Mouse (Mus musculus) neural tube, embryonic 11.5 days (tissue): ENCODE data around the gene P2rx7. TPM values are rescaled to one million over a fixed set of nuclear protein-coding genes. Genes with fewer than 3 reads are reported as not detected.

Experiments used
- ATAC-seq: fragments of 200-750 bp; cut with Nextera tagmentation; 2 replicates; pipeline ENCODE4 v1.8.0; 2017; ENCODE audit warnings: moderate number of reproducible peaks, mild to moderate bottlenecking, moderate TSS enrichment, moderate library complexity; ENCODE audit not compliant: insufficient read depth, low FRiP score, low TSS enrichment
- DNase-seq: peaks from one replicate; pipeline ENCODE4 v3.0.0-alpha.2; 2015; ENCODE audit warnings: low spot score
- H3K27ac ChIP-seq: fragments of 300-500 bp; sonication (generic); 2 replicates; pipeline ENCODE4 v1.5.1; 2014; ENCODE audit warnings: low read depth, mild to moderate bottlenecking, low read length
- H3K27me3 ChIP-seq: fragments of 300-500 bp; sonication (generic); 2 replicates; pipeline ENCODE4 v1.6.1; 2014; ENCODE audit warnings: mild to moderate bottlenecking, low read length, mixed read lengths; ENCODE audit not compliant: control insufficient read depth, insufficient read depth
- H3K36me3 ChIP-seq: fragments of 300-500 bp; sonication (generic); 2 replicates; pipeline ENCODE4 v1.6.1; 2014; ENCODE audit warnings: mild to moderate bottlenecking, low read length, moderate library complexity, mixed read lengths; ENCODE audit not compliant: control insufficient read depth, insufficient read depth
- H3K4me1 ChIP-seq: fragments of 300-500 bp; sonication (generic); 2 replicates; pipeline ENCODE4 v1.6.1; 2014; ENCODE audit warnings: low read length, mixed read lengths; ENCODE audit not compliant: control insufficient read depth, insufficient read depth
- H3K4me2 ChIP-seq: fragments of 300-500 bp; sonication (generic); 2 replicates; pipeline ENCODE4 v1.6.1; 2014; ENCODE audit warnings: low read depth, mild to moderate bottlenecking, moderate library complexity
- H3K4me3 ChIP-seq: fragments of 300-500 bp; sonication (generic); 2 replicates; pipeline ENCODE4 v1.5.1; 2014; ENCODE audit warnings: low read depth, low read length
- H3K9ac ChIP-seq: fragments of 300-500 bp; sonication (generic); 2 replicates; pipeline ENCODE4 v1.6.1; 2014; ENCODE audit warnings: mild to moderate bottlenecking, low read length
- H3K9me3 ChIP-seq: fragments of 300-500 bp; sonication (generic); 2 replicates; pipeline ENCODE4 v1.6.1; 2016; ENCODE audit warnings: low read length; ENCODE audit not compliant: control insufficient read depth
- WGBS: fragments of 180-500 bp; shearing (Covaris S2); extraction: QIAGEN DNeasy Blood & Tissue Kit; methylation state at CpG from one replicate; pipeline ENCODE4 v1.1.7; 2014; 5-methylcytosine and 5-hydroxymethylcytosine counted together
- polyA plus RNA-seq: library from polyadenylated mRNA; unstranded; fragments of >200 nt; fragmentation: Nextera tagmentation; extraction: Ambion mirVana; gene quantifications from 2 replicates; pipeline ENCODE4 v1.2.1, GENCODE M21; 2014

Gene P2rx7
- 1.6 and 2.4 TPM in 2 replicates for polyA plus RNA-seq

GRCm38 (mm10) chr5:122643701-122644100 lies at the start of gene P2rx7:
Gene P2rx7, plus strand, starts transcription at chr5:122643911.
- WGBS = 71% methylated on average over 12 of the region's 12 CpGs
- Histone ChIP-seq H3K4me2 (no peak within 1 kb of the TSS), H3K27me3 (no peaks in the 10 kb centered on the region), H3K4me3 (no peak within 1 kb of the TSS), H3K27ac (no peak within 1 kb of the TSS), H3K9ac (no peak within 1 kb of the TSS), H3K9me3 (no peaks in the 10 kb centered on the region), H3K36me3 (no peaks in the 10 kb centered on the region), H3K4me1 (no peaks in the 10 kb centered on the region)
- no peak for ATAC-seq
- DNase-seq = peak; percentile 31

- no peaks in the 10 kb centered on the region for H3K9me3 ChIP-seq
- DNase-seq (no peak), ATAC-seq (no peak)
- no peak overlapping the region for H3K9ac ChIP-seq
- H3K36me3 ChIP-seq = peaks cover 6% of the 10 kb centered on the region
- WGBS = 92% methylated on average over 4 of the region's 4 CpGs
- no peak overlapping the region for H3K4me2 ChIP-seq
- H3K4me3 ChIP-seq = no peak overlapping the region
- H3K4me1 ChIP-seq = no peaks in the 10 kb centered on the region
- H3K27ac ChIP-seq = no peak overlapping the region
- H3K27me3 ChIP-seq = no peaks in the 10 kb centered on the region
These were observed 48.2 kb upstream of the P2rx7 start for GRCm38 (mm10) chr5:122595470-122595869.

GRCm38 (mm10) chr5:122602233-122602632 lies 41.5 kb upstream of the P2rx7 start:
- no peaks in the 10 kb centered on the region for H3K9me3 ChIP-seq
- 85% methylated on average over 11 of the region's 11 CpGs for WGBS

GRCm38 (mm10) chr5:122604894-122605293 lies 38.8 kb upstream of the P2rx7 start:
- DNase-seq (no peak), ATAC-seq (no peak)
- Histone ChIP-seq H3K4me3 (no peak overlapping the region), H3K4me1 (no peaks in the 10 kb centered on the region), H3K27ac (no peak overlapping the region), H3K9me3 (no peaks in the 10 kb centered on the region), H3K27me3 (no peaks in the 10 kb centered on the region), H3K36me3 (peaks cover 2% of the 10 kb centered on the region; the same call in 1 of the 2 replicates), H3K4me2 (no peak overlapping the region), H3K9ac (no peak overlapping the region)
- 84% methylated on average over 2 of the region's 2 CpGs for WGBS

More at GRCm38 (mm10) chr5:122602233-122602632, 41.5 kb upstream of the P2rx7 start:
- peaks cover 5% of the 10 kb centered on the region; the same call in 1 of the 2 replicates for H3K36me3 ChIP-seq
- no peaks in the 10 kb centered on the region for H3K4me1 ChIP-seq
- DNase-seq = no peak
- no peak overlapping the region for H3K4me3 ChIP-seq
- no peak overlapping the region; the same call in 1 of the 2 replicates for H3K9ac ChIP-seq
- no peaks in the 10 kb centered on the region for H3K27me3 ChIP-seq
- no peak for ATAC-seq
- H3K4me2 ChIP-seq = no peak overlapping the region
- no peak overlapping the region for H3K27ac ChIP-seq

GRCm38 (mm10) chr5:122611651-122612050 lies 32.1 kb upstream of the P2rx7 start:
- H3K4me2 ChIP-seq = no peak overlapping the region
- DNase-seq (no peak), ATAC-seq (no peak)
- WGBS = 70% methylated on average over 5 of the region's 5 CpGs
- H3K9me3 ChIP-seq = no peaks in the 10 kb centered on the region
- H3K27ac ChIP-seq = peak overlapping the region; percentile 34; the same call in 1 of the 2 replicates
- no peaks in the 10 kb centered on the region; the same call in 1 of the 2 replicates for H3K36me3 ChIP-seq
- no peaks in the 10 kb centered on the region for H3K27me3 ChIP-seq
- H3K9ac ChIP-seq = no peak overlapping the region
- H3K4me3 ChIP-seq = no peak overlapping the region
- no peaks in the 10 kb centered on the region for H3K4me1 ChIP-seq

- DNase-seq = peak; percentile 95
- H3K27ac ChIP-seq = peak within 1 kb of the TSS; percentile 76
- H3K4me1 ChIP-seq = no peaks in the 10 kb centered on the region
- no peaks in the 10 kb centered on the region for H3K27me3 ChIP-seq
- H3K36me3 ChIP-seq = no peaks in the 10 kb centered on the region
- 2% methylated on average over 60 of the region's 67 CpGs for WGBS
- H3K4me3 ChIP-seq = peak within 1 kb of the TSS; percentile 73
- H3K9me3 ChIP-seq = no peaks in the 10 kb centered on the region
- peak; percentile 90 for ATAC-seq
- peak within 1 kb of the TSS; percentile 52 for H3K4me2 ChIP-seq
- H3K9ac ChIP-seq = peak within 1 kb of the TSS; percentile 81
These were observed 29.6 kb upstream of the P2rx7 start, which contains the start of gene Ift81 for GRCm38 (mm10) chr5:122613908-122614732. Gene Ift81, minus strand, starts transcription at chr5:122614518.

- peaks cover 3% of the 10 kb centered on the region; the same call in 1 of the 2 replicates for H3K4me1 ChIP-seq
- H3K36me3 ChIP-seq = no peaks in the 10 kb centered on the region
- no peak overlapping the region for H3K4me2 ChIP-seq
- no peak overlapping the region for H3K27ac ChIP-seq
- no peak for DNase-seq
- no peak overlapping the region for H3K4me3 ChIP-seq
- H3K27me3 ChIP-seq = no peaks in the 10 kb centered on the region
- ATAC-seq = no peak
- H3K9me3 ChIP-seq = no peaks in the 10 kb centered on the region
- no peak overlapping the region for H3K9ac ChIP-seq
- WGBS = 77% methylated on average over 5 of the region's 5 CpGs
These were observed 26.0 kb upstream of the P2rx7 start for GRCm38 (mm10) chr5:122617718-122618117.

- Histone ChIP-seq H3K4me1 (peaks cover 3% of the 10 kb centered on the region; the same call in 1 of the 2 replicates), H3K36me3 (no peaks in the 10 kb centered on the region), H3K27ac (no peak overlapping the region), H3K9ac (no peak overlapping the region), H3K9me3 (no peaks in the 10 kb centered on the region), H3K4me3 (no peak overlapping the region), H3K4me2 (no peak overlapping the region), H3K27me3 (no peaks in the 10 kb centered on the region)
- ATAC-seq (no peak), DNase-seq (no peak)
- WGBS = 88% methylated on average over 9 of the region's 9 CpGs
These were observed 23.9 kb upstream of the P2rx7 start for GRCm38 (mm10) chr5:122619686-122620296.
